Mouse (Mus musculus): ENCODE measurements around the gene Brix1. TPM values are rescaled to one million over a fixed set of nuclear protein-coding genes. Genes with fewer than 3 reads are reported as not detected.

The Brix1 gene
- polyA plus RNA-seq (2017; shearing (Covaris generic)), result 97.5 TPM

GRCm38 (mm10) chr15:10485484-10486364, at the start of gene Brix1, which contains the start of gene Rad1:
Gene Brix1, minus strand, starts transcription at chr15:10485947.
Gene Rad1, plus strand, starts transcription at chr15:10486018.

DNA sequence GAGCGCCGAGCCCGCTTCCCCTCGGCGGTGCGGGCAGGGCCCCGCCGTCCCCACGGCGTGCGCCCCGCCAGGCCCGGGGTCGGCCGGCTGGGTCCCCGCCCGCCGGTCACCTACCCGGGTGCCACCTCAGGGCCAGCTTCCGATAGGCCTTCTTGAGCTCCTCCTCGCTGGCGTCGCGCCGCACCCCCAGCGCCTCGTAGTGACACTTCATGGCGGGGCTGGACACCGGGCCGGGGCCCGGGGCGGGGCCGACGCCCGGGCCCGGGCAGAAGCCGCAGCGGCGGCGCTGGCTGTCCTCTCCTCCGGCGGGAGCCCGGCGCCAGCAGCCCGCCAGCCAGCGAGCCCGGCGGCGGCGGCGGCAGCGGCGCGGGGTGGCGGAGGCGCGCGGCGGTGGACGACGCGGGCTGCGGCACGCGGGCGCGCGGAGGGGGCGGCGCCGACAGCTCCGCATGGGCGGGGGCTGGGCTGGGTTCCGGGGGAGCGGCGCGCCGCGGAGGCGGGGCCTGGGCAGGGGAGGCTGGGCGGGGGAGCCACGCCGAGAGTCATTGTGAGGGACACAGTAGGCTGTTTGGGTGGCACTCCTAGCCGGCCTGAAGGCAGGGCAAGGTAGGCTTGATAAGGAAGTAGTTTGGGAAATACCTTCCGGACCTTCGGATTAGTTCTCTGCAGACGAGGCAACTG, 15.5 kb downstream of the Brix1 start, which contains the start of gene Dnajc21:
Gene Dnajc21 (minus strand): TSS at position 366 of the 681 bp plus-strand sequence.

Other genes starting within 250 kb of the Brix1 start
- gene Gm21973, start 160.6 kb downstream of the Brix1 start, polyA plus RNA-seq (2017; shearing (Covaris generic)), result not detected
- not detected for gene Agxt2, start 127.4 kb downstream of the Brix1 start, polyA plus RNA-seq (2017; shearing (Covaris generic))
- 41.5 TPM for gene Dnajc21, start 15.4 kb downstream of the Brix1 start, polyA plus RNA-seq (2017; shearing (Covaris generic))
- 16.3 TPM for gene Rad1, start 71 bp upstream of the Brix1 start, polyA plus RNA-seq (2017; shearing (Covaris generic))
- not detected for gene Ttc23l, start 72.7 kb upstream of the Brix1 start, polyA plus RNA-seq (2017; shearing (Covaris generic))
- gene Rai14, start 228.7 kb upstream of the Brix1 start, polyA plus RNA-seq (2017; shearing (Covaris generic)), result 0.59 TPM

Measured in effector memory CD4-positive, alpha-beta T cell, adult 5 months (primary cell).